Mouse (Mus musculus) spleen, adult 10 weeks (tissue): Measurements from ENCODE around the gene Pdha1. TPM values are rescaled to one million over a fixed set of nuclear protein-coding genes. Genes with fewer than 3 reads are reported as not detected.

Source experiments
- polyA plus RNA-seq: library from polyadenylated mRNA; stranded (reverse); fragments of 350-450 nt; fragmentation: Illumina TruSeq; extraction: RNeasy Lipid Tissue Mini Kit (QIAGEN cat#74804); gene quantifications from one replicate; pipeline ENCODE4 v1.2.3, GENCODE M21; 2015; ENCODE audit warnings: low replicate concordance; ENCODE audit not compliant: insufficient read depth

Pdha1 gene
- polyA plus RNA-seq: 111 TPM

GRCm38 (mm10) chrX:160137861-160138717, at the start of gene Pdha1:
Gene Pdha1, minus strand, starts transcription at chrX:160138413.

Other genes with a start within 250 kb of the Pdha1 start
- 3.0 TPM for gene Map3k15, start 150.0 kb downstream of the Pdha1 start, polyA plus RNA-seq